Mouse (Mus musculus) liver, adult 2 months (tissue): ENCODE measurements around the gene Zswim7. TPM values are rescaled to one million over a fixed set of nuclear protein-coding genes. Genes with fewer than 3 reads are reported as not detected.
A peak's percentile ranks its signal among the peaks of the same experiment; 100 is the strongest.

Source experiments
- DNase-seq: peaks from one replicate; pipeline ENCODE4 v3.0.0-alpha.2; 2011; ENCODE audit warnings: low read depth, low spot score; ENCODE audit errors: extremely low read depth
- H3K27ac ChIP-seq: fragments of 200-500 bp; replicated peaks from 2 replicates; pipeline ENCODE4 v1.5.1; 2012; ENCODE audit warnings: low read depth, mild to moderate bottlenecking, control low read depth, inconsistent platforms, low read length; ENCODE audit not compliant: insufficient read depth
- H3K27me3 ChIP-seq: fragments of 200-500 bp; 2 replicates; pipeline ENCODE4 v1.6.1; 2012; ENCODE audit warnings: mild to moderate bottlenecking, moderate library complexity, low read length, inconsistent platforms; ENCODE audit not compliant: control insufficient read depth, insufficient read depth
- H3K36me3 ChIP-seq: fragments of 200-500 bp; 2 replicates; pipeline ENCODE4 v1.6.1; 2012; ENCODE audit warnings: low read length, inconsistent platforms; ENCODE audit not compliant: control insufficient read depth, insufficient read depth
- H3K4me1 ChIP-seq: fragments of 200-500 bp; 2 replicates; pipeline ENCODE4 v1.6.1; 2011; ENCODE audit warnings: low read length; ENCODE audit not compliant: control insufficient read depth, insufficient read depth
- H3K4me3 ChIP-seq: fragments of 200-500 bp; 2 replicates; pipeline ENCODE4 v1.5.1; 2011; ENCODE audit warnings: low read depth, mild to moderate bottlenecking, control low read depth, low read length, moderate library complexity; ENCODE audit not compliant: insufficient read depth
- H3K79me2 ChIP-seq: fragments of 200-500 bp; 2 replicates; pipeline ENCODE4 v1.6.1; 2012; ENCODE audit warnings: inconsistent platforms, mild to moderate bottlenecking, low read length, moderate library complexity; ENCODE audit not compliant: control insufficient read depth, insufficient read depth
- H3K9ac ChIP-seq: fragments of 200-500 bp; 2 replicates; pipeline ENCODE4 v1.6.1; 2012; ENCODE audit warnings: low read depth, mild to moderate bottlenecking, control low read depth, inconsistent platforms, low read length
- CTCF ChIP-seq: fragments of 200-500 bp; IDR thresholded peaks from 2 replicates; pipeline ENCODE4 v1.5.1; 2011; ENCODE audit warnings: low read depth, low read length, control low read depth
- POLR2A ChIP-seq: fragments of 200-500 bp; IDR thresholded peaks from 2 replicates; pipeline ENCODE4 v1.6.1; 2011; ENCODE audit warnings: low read length, control low read depth; ENCODE audit not compliant: insufficient read depth; ENCODE audit errors: extremely low read depth
- WGBS: fragments of 180-500 bp; shearing (Covaris S2); methylation state at CpG from one replicate; pipeline ENCODE4 v1.1.7; 2018; 5-methylcytosine and 5-hydroxymethylcytosine counted together
- polyA plus RNA-seq: library from polyadenylated mRNA; depleted of rRNA; stranded (reverse); fragments of >200 nt; gene quantifications from 2 replicates; pipeline ENCODE4 v1.2.3, GENCODE M21; 2012; rRNA removed
- total RNA-seq: library from RNA; depleted of rRNA; stranded (reverse); fragments of >200 nt; gene quantifications from 2 replicates; pipeline ENCODE4 v1.2.3, GENCODE M21; 2014; rRNA removed

Zswim7 gene
- 18.6 and 22.8 TPM in 2 replicates for total RNA-seq
- polyA plus RNA-seq = 13.5 and 18.0 TPM in 2 replicates

- Histone ChIP-seq H3K27me3 (no peaks in the 10 kb centered on the region), H3K9ac (peak within 1 kb of the TSS; percentile 97), H3K79me2 (no peaks in the 10 kb centered on the region), H3K4me3 (peak within 1 kb of the TSS; percentile 83), H3K27ac (peak within 1 kb of the TSS; percentile 86), H3K36me3 (peaks cover 20% of the 10 kb centered on the region), H3K4me1 (peaks cover 3% of the 10 kb centered on the region; the same call in 1 of the 2 replicates)
- peak; percentile 84 for DNase-seq
- TF ChIP-seq POLR2A (peak; percentile 69; the same call in 1 of the 2 replicates), CTCF (peak; percentile 44)
- 1% methylated on average over 68 of the region's 68 CpGs for WGBS
Observed at GRCm38 (mm10) chr11:62280675-62281600, at the start of gene Zswim7, which contains the start of gene Ttc19. Gene Zswim7 (minus strand): TSS chr11:62281375. Gene Ttc19 (plus strand): TSS chr11:62281473.

- WGBS = 82% methylated on average over 3 of the region's 3 CpGs
- no peaks in the 10 kb centered on the region for H3K27me3 ChIP-seq
- no peak overlapping the region for H3K9ac ChIP-seq
- no peak overlapping the region for H3K27ac ChIP-seq
- DNase-seq = no peak
- no peaks in the 10 kb centered on the region for H3K79me2 ChIP-seq
- H3K36me3 ChIP-seq = peaks cover 77% of the 10 kb centered on the region
- no peaks in the 10 kb centered on the region for H3K4me1 ChIP-seq
- no peak overlapping the region for H3K4me3 ChIP-seq
- TF ChIP-seq CTCF = no peak
- TF ChIP-seq POLR2A = no peak
Observed at GRCm38 (mm10) chr11:62323659-62324058, 42.5 kb upstream of the Zswim7 start.

- Histone ChIP-seq H3K4me1 (no peaks in the 10 kb centered on the region), H3K79me2 (no peaks in the 10 kb centered on the region), H3K27me3 (no peaks in the 10 kb centered on the region), H3K4me3 (no peak overlapping the region), H3K36me3 (peaks cover 77% of the 10 kb centered on the region), H3K27ac (no peak overlapping the region), H3K9ac (no peak overlapping the region)
- TF ChIP-seq CTCF (no peak), POLR2A (no peak)
- no peak for DNase-seq
- 85% methylated on average over 3 of the region's 3 CpGs for WGBS
Observed at GRCm38 (mm10) chr11:62320097-62320496, 38.9 kb upstream of the Zswim7 start.

- Histone ChIP-seq H3K4me3 (no peak overlapping the region), H3K9ac (no peak overlapping the region), H3K79me2 (no peaks in the 10 kb centered on the region; the same call in 1 of the 2 replicates), H3K36me3 (peaks cover 82% of the 10 kb centered on the region), H3K27ac (no peak overlapping the region), H3K27me3 (no peaks in the 10 kb centered on the region), H3K4me1 (no peaks in the 10 kb centered on the region)
- TF ChIP-seq POLR2A (no peak), CTCF (no peak)
- 91% methylated on average over 11 of the region's 11 CpGs for WGBS
- no peak for DNase-seq
Observed at GRCm38 (mm10) chr11:62317746-62318145, 36.6 kb upstream of the Zswim7 start.

- Histone ChIP-seq H3K79me2 (no peaks in the 10 kb centered on the region; the same call in 1 of the 2 replicates), H3K27ac (no peak overlapping the region), H3K4me1 (no peaks in the 10 kb centered on the region), H3K4me3 (no peak overlapping the region), H3K9ac (no peak overlapping the region), H3K36me3 (peaks cover 65% of the 10 kb centered on the region), H3K27me3 (no peaks in the 10 kb centered on the region)
- DNase-seq = no peak
- 53% methylated on average over 5 of the region's 5 CpGs for WGBS
- TF ChIP-seq CTCF (no peak), POLR2A (no peak)
Observed at GRCm38 (mm10) chr11:62314984-62315383, 33.8 kb upstream of the Zswim7 start.
